Comparison of ENCODE assay signal across 23 mouse cellular contexts in the genomic region with DNA sequence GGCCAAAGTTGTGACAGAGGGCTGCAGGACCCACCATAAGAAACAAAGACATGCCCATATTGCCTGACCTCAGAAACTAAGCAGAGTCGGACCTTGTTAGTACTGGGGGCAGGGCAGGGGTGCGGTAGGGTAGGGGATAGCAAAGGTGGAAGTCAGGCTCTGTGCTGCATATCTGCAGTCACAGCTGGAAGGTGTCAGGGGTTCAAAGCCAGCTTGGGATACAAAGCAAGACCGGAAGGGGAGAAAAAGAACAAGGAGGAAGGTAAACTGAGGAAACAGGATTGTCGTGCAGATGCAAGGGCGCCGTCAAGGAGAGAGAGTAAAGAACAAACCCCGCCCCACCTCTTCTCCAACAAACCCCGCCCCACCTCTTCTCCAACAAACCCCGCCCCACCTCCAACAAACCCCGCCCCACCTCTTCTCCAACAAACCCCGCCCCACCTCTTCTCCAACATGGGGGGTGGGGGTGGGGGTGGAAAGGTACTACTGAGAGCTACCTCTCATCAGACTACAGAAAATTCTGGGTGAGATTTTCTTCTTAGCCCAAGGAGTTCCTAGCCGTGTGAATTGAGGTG.
"Had no signal": no experiment of that assay in that cellular context is flagged by ENCODE, and none has a peak within 500 bp of the region (broad histone marks: within the 10 kb centered on the region; RNA-seq: fewer than 3 reads in every experiment).

No protein-coding gene starts in this region.

- H3K4me2 ChIP-seq: limb, embryonic 13.5 days; liver, embryonic 12.5 days; liver, embryonic 15.5 days; lung, embryonic 15.5 days; midbrain, embryonic 12.5 days; midbrain, embryonic 15.5 days; neural tube, embryonic 12.5 days; neural tube, embryonic 15.5 days; stomach, embryonic 15.5 days had no signal

- H3K4me3 ChIP-seq: limb, embryonic 13.5 days; liver, embryonic 12.5 days; liver, embryonic 15.5 days; lung, embryonic 15.5 days; midbrain, embryonic 12.5 days; midbrain, embryonic 15.5 days; neural tube, embryonic 12.5 days; neural tube, embryonic 15.5 days; stomach, embryonic 15.5 days had no signal

- ATAC-seq: liver, embryonic 12.5 days; midbrain, embryonic 15.5 days had no signal

- H3K36me3 ChIP-seq: limb, embryonic 13.5 days; liver, embryonic 12.5 days; liver, embryonic 15.5 days; lung, embryonic 15.5 days; midbrain, embryonic 12.5 days; neural tube, embryonic 12.5 days; stomach, embryonic 15.5 days had no signal

- H3K27ac ChIP-seq: limb, embryonic 13.5 days; liver, embryonic 12.5 days; liver, embryonic 15.5 days; lung, embryonic 15.5 days; macrophage; midbrain, embryonic 12.5 days; midbrain, embryonic 15.5 days; neural tube, embryonic 12.5 days; neural tube, embryonic 15.5 days; stomach, embryonic 15.5 days had no signal

- H3K9me3 ChIP-seq: limb, embryonic 13.5 days; liver, embryonic 12.5 days; liver, embryonic 15.5 days; lung, embryonic 15.5 days; midbrain, embryonic 12.5 days; midbrain, embryonic 15.5 days; neural tube, embryonic 12.5 days; neural tube, embryonic 15.5 days; stomach, embryonic 15.5 days had no signal

- H3K9ac ChIP-seq: limb, embryonic 13.5 days; liver, embryonic 12.5 days; liver, embryonic 15.5 days; lung, embryonic 15.5 days; midbrain, embryonic 12.5 days; midbrain, embryonic 15.5 days; neural tube, embryonic 12.5 days; neural tube, embryonic 15.5 days; stomach, embryonic 15.5 days had no signal

- H3K27me3 ChIP-seq: lung, embryonic 15.5 days; midbrain, embryonic 15.5 days; neural tube, embryonic 12.5 days; stomach, embryonic 15.5 days had no signal

- DNase-seq: kidney, adult 11 months; kidney, adult 8-10 months; kidney, postnatal 14 days; kidney, postnatal 4 days; left cerebral cortex, postnatal 4 days; lung, adult 18-20 months; lung, postnatal 14 days; retina, postnatal 1 day; right cerebral cortex, postnatal 25 days; spleen, adult 18-20 months; thymus, adult 2 months; thymus, postnatal 14 days; thymus, postnatal 4 days had no signal
